Mouse (Mus musculus) heart, adult 2 months (tissue): ENCODE measurements around the gene Rbm4b. TPM values are rescaled to one million over a fixed set of nuclear protein-coding genes. Genes with fewer than 3 reads are reported as not detected.
A peak's percentile ranks its signal among the peaks of the same experiment; 100 is the strongest.
"Not testable (repeated sequence)": the region's sequence is repeated elsewhere in the genome, so short reads cannot be mapped to it uniquely, and the experiment has no call there.

Source experiments
- DNase-seq, 2 experiments: peaks; one replicate each; pipeline ENCODE4 v3.0.0; 2021
- H3K27ac ChIP-seq: fragments of 200-600 bp; 2 replicates; pipeline ENCODE4 v1.8.1; 2022
- H3K27me3 ChIP-seq: fragments of 200-500 bp; 2 replicates; pipeline ENCODE4 v1.6.1; 2012; ENCODE audit warnings: mild to moderate bottlenecking, low read length, inconsistent platforms, mixed read lengths; ENCODE audit not compliant: control insufficient read depth, insufficient read depth
- H3K36me3 ChIP-seq: fragments of 200-500 bp; 2 replicates; pipeline ENCODE4 v1.6.1; 2012; ENCODE audit warnings: low read length, inconsistent platforms; ENCODE audit not compliant: control insufficient read depth, insufficient read depth
- H3K4me1 ChIP-seq: fragments of 200-500 bp; 2 replicates; pipeline ENCODE4 v1.6.1; 2011; ENCODE audit warnings: low read length; ENCODE audit not compliant: control insufficient read depth, insufficient read depth
- H3K4me3 ChIP-seq: fragments of 200-600 bp; 2 replicates; pipeline ENCODE4 v1.8.1; 2022
- H3K79me2 ChIP-seq: fragments of 200-500 bp; replicated peaks from 2 replicates; pipeline ENCODE4 v1.6.1; 2012; ENCODE audit warnings: mild to moderate bottlenecking, inconsistent platforms, low read length, moderate library complexity, mixed read lengths; ENCODE audit not compliant: control insufficient read depth, insufficient read depth
- H3K9ac ChIP-seq: fragments of 200-500 bp; 2 replicates; pipeline ENCODE4 v1.6.1; 2012; ENCODE audit warnings: low read depth, mild to moderate bottlenecking, control low read depth, inconsistent platforms, low read length, mixed read lengths
- CTCF ChIP-seq: fragments of 200-600 bp; IDR thresholded peaks from 2 replicates; pipeline ENCODE4 v1.8.1; 2022; ENCODE audit warnings: antibody characterized with exemption, mild to moderate bottlenecking, moderate library complexity
- EP300 ChIP-seq: fragments of 200-500 bp; IDR thresholded peaks from 2 replicates; pipeline ENCODE4 v1.6.1; 2011; ENCODE audit warnings: low read depth, low read length, control low read depth; ENCODE audit not compliant: insufficient read depth
- POLR2A ChIP-seq: fragments of 200-500 bp; IDR thresholded peaks from 2 replicates; pipeline ENCODE4 v1.6.1; 2011; ENCODE audit warnings: mild to moderate bottlenecking, low read depth, low read length, control low read depth; ENCODE audit not compliant: insufficient read depth
- WGBS: fragments of 180-500 bp; shearing (Covaris S2); methylation state at CpG from one replicate; pipeline ENCODE4 v1.1.7; 2018; 5-methylcytosine and 5-hydroxymethylcytosine counted together
- intact Hi-C: fragments of 180-260 bp; cut with DNase I; formaldehyde crosslinking; loops from one replicate; pipeline ENCODE4 v1.15.1; 2025
- polyA plus RNA-seq: library from polyadenylated mRNA; depleted of rRNA; stranded (reverse); fragments of >200 nt; gene quantifications from 2 replicates; pipeline ENCODE4 v1.2.3, GENCODE M21; 2012
- total RNA-seq, 2 experiments: library from RNA; stranded (reverse); gene quantifications; 2 replicates each; pipeline ENCODE4 v1.2.3; 2021

The Rbm4b gene
- total and polyA plus RNA-seq, 3 experiments: 5.1 to 6.5 (median 6.3) TPM

DNA sequence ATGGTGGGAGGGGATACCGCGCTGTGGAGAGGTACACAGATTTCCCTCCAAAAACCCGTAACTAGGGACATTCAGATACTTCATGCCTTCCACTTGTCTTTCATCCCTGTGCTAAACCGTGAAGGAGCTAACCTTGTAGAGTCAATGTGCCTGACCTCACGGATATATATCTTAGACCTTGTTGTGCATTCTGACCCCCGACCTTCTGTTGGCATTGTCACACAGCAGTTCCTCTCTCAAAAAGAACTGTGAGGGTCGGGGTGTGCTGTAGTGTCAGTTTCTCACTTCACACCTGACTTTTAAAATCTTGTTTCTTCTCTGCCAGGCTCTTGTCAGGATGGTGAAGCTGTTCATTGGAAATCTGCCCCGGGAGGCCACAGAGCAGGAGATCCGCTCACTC lies 624 bp downstream of the Rbm4b start:
- Histone ChIP-seq H3K79me2 (no peaks in the 10 kb centered on the region), H3K27me3 (no peaks in the 10 kb centered on the region), H3K9ac (peak overlapping the region; percentile 86), H3K4me3 (peak overlapping the region; percentile 74), H3K36me3 (peaks cover 10% of the 10 kb centered on the region), H3K27ac (peak overlapping the region; percentile 84), H3K4me1 (peaks cover 1% of the 10 kb centered on the region)
- WGBS: 3% methylated on average over 9 of the region's 9 CpGs
- DNase-seq: no peak
- intact Hi-C loops: loop anchor here (2.0 to 10.0 kb wide), 3 partner anchors 35 to 248 kb away; partner anchors contain the start of genes Gm21992, Rbm14 and Rbm4
- no peak for TF ChIP-seq CTCF
- TF ChIP-seq POLR2A: no peak
- TF ChIP-seq EP300: no peak

- DNase-seq, H3K27ac ChIP-seq, intact Hi-C loops, H3K9ac ChIP-seq, H3K79me2 ChIP-seq, H3K4me3 ChIP-seq, H3K4me1 ChIP-seq, H3K27me3 ChIP-seq: not testable (repeated sequence)
- 88% methylated on average over 7 of the region's 8 CpGs for WGBS
- peaks cover 14% of the 10 kb centered on the region for H3K36me3 ChIP-seq
Measured at GRCm38 (mm10) chr19:4760544-4760943, 4.2 kb downstream of the Rbm4b start.

DNA sequence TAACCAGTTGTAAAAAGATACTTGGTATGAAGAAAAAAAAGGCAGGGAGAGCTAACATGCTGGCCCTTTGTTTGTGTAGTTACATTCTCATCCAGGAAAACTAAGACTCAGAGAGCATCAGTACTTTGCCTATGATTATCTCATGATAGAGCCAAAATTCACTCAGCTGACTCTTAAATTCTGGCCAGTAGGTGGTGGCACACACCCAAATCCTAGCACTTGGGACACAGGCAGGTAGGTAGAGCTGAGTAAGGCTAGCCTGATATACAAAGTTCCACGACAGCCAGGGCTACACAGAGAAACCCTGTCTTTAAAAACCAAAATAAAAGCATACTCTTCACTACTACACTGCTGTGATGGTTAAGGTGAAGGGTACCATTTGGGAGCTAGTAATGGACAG lies 6.6 kb downstream of the Rbm4b start:
- Histone ChIP-seq H3K36me3 (peaks cover 20% of the 10 kb centered on the region), H3K4me3 (no peak overlapping the region), H3K9ac (no peak overlapping the region), H3K79me2 (peaks cover 5% of the 10 kb centered on the region), H3K27ac (no peak overlapping the region), H3K4me1 (peaks cover 2% of the 10 kb centered on the region; the same call in 1 of the 2 replicates), H3K27me3 (no peaks in the 10 kb centered on the region)
- TF ChIP-seq POLR2A (no peak), CTCF (peak; percentile 47)
- no peak for DNase-seq
- intact Hi-C loops: no loop called here
- 54% methylated on average over 1 of the region's 1 CpGs for WGBS

- peaks cover 3% of the 10 kb centered on the region; the same call in 1 of the 2 replicates for H3K79me2 ChIP-seq
- WGBS: 68% methylated on average over 12 of the region's 12 CpGs
- no peak overlapping the region for H3K9ac ChIP-seq
- DNase-seq: no peak
- peaks cover 3% of the 10 kb centered on the region; the same call in 1 of the 2 replicates for H3K4me1 ChIP-seq
- no peaks in the 10 kb centered on the region for H3K27me3 ChIP-seq
- H3K36me3 ChIP-seq: peaks cover 24% of the 10 kb centered on the region
- no peak overlapping the region for H3K4me3 ChIP-seq
- H3K27ac ChIP-seq: no peak overlapping the region
- no peak for TF ChIP-seq CTCF
- intact Hi-C loops: no loop called here
Measured at GRCm38 (mm10) chr19:4767507-4768148, 11.3 kb downstream of the Rbm4b start.

DNA sequence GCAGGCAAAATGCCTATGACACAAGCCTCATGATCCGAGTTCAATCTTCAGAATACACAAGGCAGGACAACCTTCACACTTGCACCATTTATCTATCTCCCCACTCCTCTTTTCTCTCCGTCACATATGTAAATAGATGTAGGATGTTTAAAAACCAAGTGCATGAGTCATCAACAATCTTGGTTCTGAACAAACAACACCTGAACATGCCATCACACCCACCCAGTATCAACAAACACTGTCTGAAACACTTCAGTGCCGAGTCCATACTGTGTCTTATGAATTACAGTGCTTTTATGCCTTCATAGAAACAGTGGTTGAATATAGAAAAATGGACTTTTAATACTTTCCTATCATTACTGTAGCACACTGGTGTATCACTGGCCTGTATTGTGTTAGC lies 16.5 kb downstream of the Rbm4b start:
- no peak for TF ChIP-seq EP300
- TF ChIP-seq CTCF: no peak
- DNase-seq: no peak
- no peak overlapping the region for H3K9ac ChIP-seq
- WGBS: 71% methylated on average over 3 of the region's 3 CpGs
- no peak overlapping the region for H3K27ac ChIP-seq
- H3K79me2 ChIP-seq: no peaks in the 10 kb centered on the region; the same call in 1 of the 2 replicates
- H3K36me3 ChIP-seq: peaks cover 37% of the 10 kb centered on the region
- H3K4me3 ChIP-seq: no peak overlapping the region
- peaks cover 2% of the 10 kb centered on the region; the same call in 1 of the 2 replicates for H3K4me1 ChIP-seq
- intact Hi-C loops: no loop called here
- H3K27me3 ChIP-seq: no peaks in the 10 kb centered on the region

DNA sequence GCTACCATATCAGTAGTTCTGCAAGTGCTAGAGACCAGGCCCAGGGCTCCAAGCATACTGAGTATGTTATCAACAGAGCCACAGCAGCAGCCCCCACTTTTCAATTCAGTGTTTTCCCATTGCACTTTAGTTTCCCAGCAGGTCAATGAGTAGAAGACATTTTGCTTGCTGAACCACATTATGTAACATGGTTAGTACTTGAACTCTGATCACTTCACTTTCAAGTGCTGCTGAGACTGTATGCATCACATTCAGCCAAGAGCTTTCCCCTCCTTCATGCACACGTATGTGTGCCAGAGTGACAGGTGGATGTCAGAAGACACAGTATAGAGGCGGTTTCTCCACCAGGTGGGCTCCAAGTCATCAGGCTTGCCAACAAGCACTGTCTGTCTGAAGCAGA lies 26.6 kb downstream of the Rbm4b start:
- H3K36me3 ChIP-seq: peaks cover 69% of the 10 kb centered on the region
- H3K9ac ChIP-seq: no peak overlapping the region
- intact Hi-C loops: no loop called here

GRCm38 (mm10) chr19:4785206-4785605 lies 28.9 kb downstream of the Rbm4b start:
- H3K27me3 ChIP-seq: no peaks in the 10 kb centered on the region
- TF ChIP-seq CTCF (no peak), EP300 (no peak), POLR2A (no peak)
- no peak overlapping the region for H3K27ac ChIP-seq
- H3K4me1 ChIP-seq: peaks cover 10% of the 10 kb centered on the region
- DNase-seq: no peak
- WGBS: 65% methylated on average over 7 of the region's 7 CpGs
- no peak overlapping the region for H3K9ac ChIP-seq
- H3K4me3 ChIP-seq: no peak overlapping the region
- peaks cover 14% of the 10 kb centered on the region for H3K79me2 ChIP-seq
- H3K36me3 ChIP-seq: peaks cover 68% of the 10 kb centered on the region
- intact Hi-C loops: no loop called here

More for the DNA sequence above, 26.6 kb downstream of the Rbm4b start:
- no peak for DNase-seq
- Histone ChIP-seq H3K4me1 (peaks cover 9% of the 10 kb centered on the region), H3K79me2 (peaks cover 11% of the 10 kb centered on the region), H3K4me3 (no peak overlapping the region), H3K27ac (no peak overlapping the region), H3K27me3 (no peaks in the 10 kb centered on the region)
- WGBS: 69% methylated on average over 2 of the region's 2 CpGs
- TF ChIP-seq POLR2A: no peak
- TF ChIP-seq CTCF: no peak
- TF ChIP-seq EP300: no peak
